Mouse (Mus musculus) kidney, adult 9 months (tissue): ENCODE measurements around the gene Scube1.
A peak's percentile ranks its signal among the peaks of the same experiment; 100 is the strongest.

Experiments
- DNase-seq: peaks from one replicate; pipeline ENCODE4 v3.0.0; 2022

Scube1 gene

DNA sequence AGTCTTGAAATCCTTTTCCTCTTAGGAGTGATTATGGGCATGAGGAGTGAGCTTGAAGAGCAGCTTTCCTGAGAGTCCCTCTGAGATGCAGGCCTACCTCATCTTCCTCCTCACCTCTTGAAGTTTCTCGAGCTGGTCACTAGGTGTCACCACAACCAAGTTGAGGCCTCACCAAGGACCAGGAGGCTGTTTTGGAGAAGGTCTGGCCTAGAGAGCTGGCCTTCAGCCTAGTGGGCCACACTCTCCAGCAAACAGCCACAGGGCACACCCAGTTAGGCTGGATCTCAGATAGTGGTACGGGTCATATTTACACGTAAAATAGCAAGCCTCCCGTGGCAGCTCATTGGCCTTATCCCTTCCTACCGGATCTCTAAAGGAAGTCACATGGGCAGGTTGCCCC is 60.1 kb downstream of the Scube1 start:
- DNase-seq, result peak; percentile 35

DNA sequence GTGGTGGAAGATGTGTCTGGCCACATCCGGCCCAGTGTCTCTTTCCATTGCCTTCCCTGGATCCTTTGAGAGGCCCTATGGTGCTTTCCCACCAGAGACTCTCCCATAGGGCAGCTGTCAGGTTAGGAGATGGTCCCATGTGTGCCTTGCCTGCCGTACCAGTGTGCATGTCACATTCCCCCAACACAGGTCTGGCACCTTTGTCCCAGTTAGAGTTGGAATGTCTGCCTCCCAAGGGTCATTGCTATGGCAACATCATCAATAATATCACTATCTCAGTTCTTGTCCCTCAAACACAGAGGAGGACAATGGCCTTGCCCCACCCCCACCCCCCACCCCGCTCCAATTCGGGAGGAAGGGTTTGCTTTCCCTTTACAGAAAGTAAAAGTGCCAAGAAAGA is 61.8 kb downstream of the Scube1 start:
- no peak for DNase-seq

DNA sequence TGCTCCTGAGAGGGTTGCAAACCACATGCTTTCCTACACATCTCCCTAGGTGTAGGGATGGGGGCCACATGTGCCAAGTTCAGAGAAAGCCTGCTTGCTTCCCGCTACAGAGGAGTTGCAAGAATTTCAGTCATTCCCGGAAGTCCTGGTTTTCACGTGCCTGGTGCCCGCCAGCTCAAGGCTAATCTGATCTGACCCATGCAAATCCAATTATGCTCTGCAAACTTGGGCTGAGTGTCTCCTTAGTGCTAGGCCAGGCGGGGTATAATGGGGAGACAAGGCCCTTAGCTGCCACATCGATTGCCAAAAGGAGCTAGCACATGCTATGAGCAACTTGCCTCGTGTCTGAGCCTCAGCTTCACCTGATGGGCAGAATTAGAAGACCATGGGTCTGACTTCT is 62.7 kb downstream of the Scube1 start:
- no peak for DNase-seq

DNA sequence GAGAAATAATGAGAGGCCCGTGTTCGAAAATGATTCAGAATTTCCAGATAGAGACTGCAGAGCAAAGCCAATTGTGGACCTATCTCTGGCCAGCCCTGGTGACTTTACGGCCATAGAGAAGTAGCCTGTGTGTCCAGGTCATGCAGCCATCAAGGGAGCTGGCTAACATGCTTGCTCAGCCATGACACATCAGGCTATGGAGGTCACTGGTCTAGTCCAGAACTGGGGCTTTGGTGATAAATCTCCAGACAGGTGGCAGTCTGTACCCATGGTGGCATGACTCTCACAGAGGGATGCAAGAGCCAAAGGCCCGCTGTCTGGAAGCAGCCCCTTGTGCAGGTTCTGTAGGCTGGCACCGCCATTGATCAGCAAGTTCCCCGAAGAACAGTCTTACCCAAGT is 82.3 kb downstream of the Scube1 start:
- no peak for DNase-seq

GRCm38 (mm10) chr15:83640208-83640607 is 84.6 kb downstream of the Scube1 start:
- DNase-seq, result no peak

- no peak for DNase-seq
These were observed 85.7 kb downstream of the Scube1 start for GRCm38 (mm10) chr15:83639160-83639559.

DNA sequence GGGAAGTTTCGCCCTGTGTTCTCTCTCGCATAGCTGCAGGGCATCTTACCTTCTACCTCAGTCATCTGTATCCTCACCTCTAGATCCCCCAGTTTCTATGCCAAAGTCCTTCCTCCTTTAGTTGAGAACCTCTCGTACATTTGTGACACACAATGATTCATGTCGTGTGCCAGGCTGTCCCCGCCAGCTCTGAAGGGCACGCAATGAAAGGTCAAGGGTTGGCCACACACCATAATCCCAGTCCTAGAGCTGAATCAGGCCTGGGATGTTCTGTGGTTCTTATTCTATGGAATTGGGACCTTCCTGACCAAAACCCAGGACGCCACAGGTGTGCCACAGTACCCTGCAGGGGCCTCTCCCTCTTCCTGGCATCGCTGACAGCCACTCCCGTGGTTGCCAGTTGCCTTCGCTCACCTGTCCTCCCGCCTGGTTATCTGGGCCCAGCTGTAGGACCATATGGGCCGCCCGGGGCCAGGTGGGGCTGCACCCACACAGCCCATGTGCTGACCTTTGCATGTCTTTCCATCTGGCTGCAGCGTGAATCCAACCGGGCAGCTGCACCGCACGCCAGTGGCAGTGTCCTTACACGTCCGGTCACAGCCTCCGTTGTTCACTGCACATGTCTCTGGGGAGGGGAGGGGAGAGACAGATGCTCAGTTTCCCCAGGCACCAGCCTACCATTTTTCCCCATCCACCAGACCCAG is 86.5 kb downstream of the Scube1 start:
- no peak for DNase-seq

GRCm38 (mm10) chr15:83636759-83637158 is 88.1 kb downstream of the Scube1 start:
- DNase-seq, result no peak

DNA sequence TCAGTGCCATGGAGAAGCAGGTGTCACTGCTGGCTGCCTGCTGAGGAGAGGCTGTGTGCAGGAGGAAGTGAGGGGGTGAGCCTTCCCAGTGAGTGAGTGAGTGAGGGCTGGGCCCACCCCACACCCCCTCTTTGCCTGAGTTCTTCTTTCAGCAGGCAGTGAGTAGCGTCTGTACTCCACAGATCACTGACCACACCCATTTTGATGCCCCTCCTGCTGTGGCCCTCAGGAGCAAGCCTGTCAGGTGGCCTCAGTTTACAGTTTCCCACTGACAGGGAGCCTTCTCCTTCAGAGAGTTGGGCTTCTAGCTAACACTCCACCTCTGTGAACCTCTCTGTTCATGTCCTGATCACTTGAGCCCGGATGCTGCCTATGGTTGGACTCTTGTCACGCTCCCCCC is 89.6 kb downstream of the Scube1 start:
- DNase-seq, result no peak

GRCm38 (mm10) chr15:83634076-83634475 is 90.7 kb downstream of the Scube1 start:
- peak; percentile 4 for DNase-seq

DNA sequence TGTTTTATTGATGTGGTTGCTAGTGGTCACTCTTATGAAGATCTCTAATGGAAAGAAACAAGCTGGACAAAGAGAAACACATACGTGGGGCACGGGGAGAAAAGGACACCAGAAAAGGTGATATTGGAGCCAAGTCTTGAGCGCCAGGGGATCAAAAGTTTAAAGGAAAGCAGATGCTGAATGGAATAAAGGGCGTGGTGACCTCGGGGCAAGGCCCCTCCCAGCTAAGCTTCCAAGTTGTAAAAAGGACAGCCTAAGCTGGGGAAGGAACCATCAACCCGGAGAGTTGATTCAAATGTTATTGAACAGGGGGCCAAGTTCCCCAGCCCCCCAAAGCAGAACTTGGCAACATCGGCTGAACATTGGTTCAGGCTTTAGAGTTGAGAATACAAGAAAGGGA is 93.8 kb downstream of the Scube1 start:
- no peak for DNase-seq

- no peak for DNase-seq
These were observed 95.1 kb downstream of the Scube1 start for GRCm38 (mm10) chr15:83629716-83630115.

- no peak for DNase-seq
These were observed 98.6 kb downstream of the Scube1 start for GRCm38 (mm10) chr15:83626142-83626645.

- DNase-seq, result no peak
These were observed 109.6 kb downstream of the Scube1 start for GRCm38 (mm10) chr15:83615245-83615644.

- DNase-seq, result peak; percentile 76
These were observed 117.6 kb downstream of the Scube1 start for GRCm38 (mm10) chr15:83607115-83607802.

DNA sequence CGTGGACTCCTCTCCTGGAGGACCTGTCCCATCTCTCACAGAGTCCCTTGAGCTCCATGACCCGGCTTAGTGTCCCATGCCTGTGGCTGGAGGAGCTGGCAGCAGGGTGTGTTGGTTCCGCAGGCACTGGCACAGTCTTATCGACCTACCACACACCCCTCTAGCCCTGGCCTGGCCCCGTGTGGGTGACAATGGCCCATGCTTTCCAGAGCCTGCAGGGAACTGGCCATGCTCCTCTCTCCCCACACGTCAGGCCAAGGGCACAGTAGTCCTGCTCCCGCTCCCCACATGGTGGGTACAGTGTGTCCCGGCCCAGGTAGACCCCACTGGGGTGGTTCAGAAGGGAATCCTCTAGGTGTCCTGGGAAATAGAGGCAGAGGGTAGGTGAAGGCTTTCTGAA is 118.1 kb downstream of the Scube1 start:
- no peak for DNase-seq

GRCm38 (mm10) chr15:83606216-83606615 is 118.6 kb downstream of the Scube1 start:
- no peak for DNase-seq

DNA sequence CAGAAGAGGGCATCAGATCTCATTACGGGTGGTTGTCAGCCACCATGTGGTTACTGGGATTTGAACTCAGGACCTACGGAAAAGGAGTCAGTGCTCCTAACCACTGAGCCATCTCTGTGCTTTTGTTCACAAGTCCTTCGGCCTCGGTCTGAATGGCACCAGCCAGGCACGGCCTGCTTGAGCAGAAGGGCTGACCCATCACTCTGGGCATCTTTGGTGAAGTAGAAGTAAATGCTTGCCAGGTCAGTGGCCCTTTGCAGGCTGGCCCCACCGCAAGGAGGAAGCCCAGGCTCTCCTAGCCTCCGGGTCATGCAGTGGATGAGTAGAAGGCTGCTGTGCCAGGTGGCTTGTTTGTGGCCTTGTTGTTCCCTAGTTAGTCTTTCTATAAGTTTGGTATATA is 121.4 kb downstream of the Scube1 start:
- no peak for DNase-seq

DNA sequence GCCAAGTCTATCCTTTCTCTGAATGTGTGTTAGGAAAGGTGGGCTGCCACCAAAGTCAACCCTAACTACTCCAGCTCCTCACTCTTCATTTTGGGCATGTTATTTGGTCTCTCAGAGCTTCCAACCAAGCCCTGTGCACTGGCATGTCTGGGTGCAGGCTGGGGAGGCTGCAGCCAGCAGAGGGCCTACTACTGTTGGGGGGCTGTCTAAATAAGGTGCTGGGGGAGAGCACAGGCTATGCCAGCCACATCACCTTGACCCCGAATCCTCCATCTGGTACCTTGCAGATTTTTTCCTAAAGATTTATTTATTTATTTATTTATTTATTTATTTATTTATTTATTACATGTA is 121.8 kb downstream of the Scube1 start:
- DNase-seq, result no peak

DNA sequence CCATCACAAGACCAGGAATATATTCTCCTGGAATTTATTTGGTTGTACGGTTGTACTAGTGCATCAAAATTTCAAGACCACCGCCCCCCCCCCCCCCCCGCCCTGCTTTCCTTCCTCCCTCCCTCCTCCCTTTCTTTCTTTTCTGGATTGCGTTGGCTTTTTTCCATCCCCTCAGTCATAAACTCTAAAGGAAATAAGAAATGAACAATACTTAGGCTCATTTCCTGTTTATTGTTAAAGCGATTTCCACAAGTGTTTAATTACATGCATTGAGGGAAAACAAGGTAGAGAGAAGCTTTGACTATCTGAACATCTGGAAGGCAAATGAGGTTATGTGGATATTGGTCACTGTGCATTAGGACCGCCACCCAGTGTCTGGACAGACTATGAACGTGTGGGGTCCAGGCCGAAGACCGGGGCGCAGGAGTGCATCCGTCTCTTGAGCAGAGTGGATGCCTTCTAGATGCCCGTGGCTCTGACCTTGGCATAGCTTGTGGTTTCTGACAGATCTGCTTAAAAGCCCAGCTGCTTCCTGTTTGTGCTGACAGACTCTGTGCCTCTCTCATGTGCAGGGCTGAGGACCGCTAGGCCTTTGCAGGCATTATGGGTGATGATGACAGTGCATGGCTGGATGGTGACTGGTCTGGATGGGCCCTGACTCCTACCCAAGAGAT is 122.3 kb downstream of the Scube1 start:
- peak; percentile 47 for DNase-seq

- DNase-seq, result no peak
These were observed 123.6 kb downstream of the Scube1 start for GRCm38 (mm10) chr15:83601185-83601584.

DNA sequence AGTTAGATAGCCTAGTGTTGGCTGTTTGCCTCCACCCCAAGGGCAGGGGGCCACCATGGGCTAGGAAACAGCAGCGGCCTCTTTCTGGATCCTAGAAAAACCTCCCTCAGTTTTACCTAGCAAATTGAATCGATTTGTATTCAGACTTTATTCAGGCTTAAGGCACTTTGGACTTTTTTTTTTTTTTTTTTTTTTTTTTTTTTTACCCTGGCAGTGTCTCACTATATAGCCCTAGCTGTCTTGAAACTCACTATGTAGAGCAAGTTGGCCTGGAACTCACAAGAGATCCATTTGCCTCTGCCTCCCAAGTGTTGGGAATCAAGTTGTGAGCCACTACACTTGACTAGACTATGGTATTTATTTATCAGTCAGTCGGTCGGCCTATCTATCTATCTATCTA is 128.0 kb downstream of the Scube1 start:
- DNase-seq, result no peak

DNA sequence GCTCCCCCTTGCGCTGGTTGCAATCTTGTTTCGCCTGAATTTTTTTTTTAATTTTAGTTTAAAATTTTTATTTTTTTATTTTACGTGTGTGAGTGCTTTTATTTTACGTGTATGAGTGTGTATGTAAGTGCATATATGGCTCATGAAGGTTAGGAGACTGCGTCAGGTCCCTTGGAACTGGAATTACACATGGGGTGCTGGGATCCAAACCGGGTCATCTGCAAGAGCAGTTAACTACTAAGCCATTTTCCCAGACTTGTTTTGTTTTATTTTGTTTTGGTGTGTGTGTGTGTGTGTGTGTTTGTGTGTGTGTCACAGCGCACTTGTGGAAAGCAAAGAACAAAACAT is 129.5 kb downstream of the Scube1 start:
- no peak for DNase-seq
